Mouse (Mus musculus) adrenal gland (tissue): Measurements from ENCODE around the gene Ttc5.

Experiments
- intact Hi-C: fragments of 180-260 bp; cut with DNase I; formaldehyde crosslinking; loops from one replicate; pipeline ENCODE4 v1.15.1; 2025
- long read RNA-seq, 2 experiments: library from polyadenylated mRNA; unstranded; transcript quantifications; one replicate each; pipeline ENCODE4 v2.0.0; 2020; ENCODE audit warnings: borderline replicate concordance in 1 of 2; ENCODE audit not compliant: insufficient replicate concordance in 1 of 2

Gene Ttc5
- long read RNA-seq, experiment 1, transcript Ttc5-201 (10 exons, 1,842 nt) = major isoform, 42 of 54 reads
- long read RNA-seq, experiment 1, partial matches to known transcripts = 4 of 54 reads
- long read RNA-seq, experiment 1, other reads (novel, unspliced or antisense) = 5 of 54 reads
- long read RNA-seq, experiment 2, transcript Ttc5-201 (10 exons, 1,842 nt) = major isoform, 36 of 47 reads
- long read RNA-seq, experiment 2, partial matches to known transcripts = 1 of 47 reads
- long read RNA-seq, experiment 2, other reads (novel, unspliced or antisense) = 3 of 47 reads

GRCm38 (mm10) chr14:50785251-50785637, at the start of gene Ttc5:
Ttc5 (minus strand) TSS chr14:50785519.
- intact Hi-C loops = no loop called here

- intact Hi-C loops = no loop called here
These were observed 49.1 kb upstream of the Ttc5 start for GRCm38 (mm10) chr14:50834435-50834834.

- intact Hi-C loops = no loop called here
These were observed 48.6 kb upstream of the Ttc5 start for GRCm38 (mm10) chr14:50833964-50834363.

DNA sequence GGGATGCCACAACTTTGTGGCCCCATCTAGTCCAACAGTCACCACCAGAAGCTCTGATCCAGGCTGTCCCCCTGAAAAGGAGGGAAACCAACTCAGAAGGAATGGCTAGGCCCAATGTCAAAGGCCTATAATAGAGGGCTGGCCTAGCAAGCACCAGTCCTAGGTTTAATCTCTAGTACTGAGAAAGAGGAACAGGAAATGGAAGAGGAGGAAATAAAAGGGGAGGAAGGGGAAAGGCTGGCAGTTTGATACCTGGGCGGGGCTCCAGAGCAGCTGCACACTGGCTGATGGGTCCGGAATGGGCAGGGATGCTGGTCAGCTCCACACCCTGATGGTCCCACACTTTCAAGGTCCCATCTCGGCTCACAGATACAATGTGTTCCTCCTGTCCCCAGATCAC, 44.6 kb upstream of the Ttc5 start:
- intact Hi-C loops = no loop called here

DNA sequence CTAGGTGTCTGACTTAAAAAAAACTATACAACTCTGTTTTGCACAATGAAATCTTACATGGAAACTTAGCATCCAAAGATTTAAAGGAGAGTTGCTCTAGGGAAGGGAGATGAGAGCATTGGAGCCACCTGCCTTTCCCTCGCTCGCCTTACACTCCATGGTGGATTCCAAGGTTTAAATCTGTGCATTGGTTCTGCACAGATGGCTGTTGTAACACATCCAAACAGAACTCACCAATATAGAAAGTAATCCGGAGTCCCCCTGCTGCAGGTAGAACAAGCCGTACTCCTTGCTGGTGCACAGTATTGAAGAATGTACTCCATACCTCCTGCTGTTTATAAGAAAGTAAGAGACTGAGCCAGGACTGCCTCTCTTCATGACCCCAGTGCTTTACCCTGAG, 41.3 kb upstream of the Ttc5 start:
- intact Hi-C loops = no loop called here

- intact Hi-C loops = no loop called here
These were observed 38.9 kb upstream of the Ttc5 start for GRCm38 (mm10) chr14:50824219-50824618.

DNA sequence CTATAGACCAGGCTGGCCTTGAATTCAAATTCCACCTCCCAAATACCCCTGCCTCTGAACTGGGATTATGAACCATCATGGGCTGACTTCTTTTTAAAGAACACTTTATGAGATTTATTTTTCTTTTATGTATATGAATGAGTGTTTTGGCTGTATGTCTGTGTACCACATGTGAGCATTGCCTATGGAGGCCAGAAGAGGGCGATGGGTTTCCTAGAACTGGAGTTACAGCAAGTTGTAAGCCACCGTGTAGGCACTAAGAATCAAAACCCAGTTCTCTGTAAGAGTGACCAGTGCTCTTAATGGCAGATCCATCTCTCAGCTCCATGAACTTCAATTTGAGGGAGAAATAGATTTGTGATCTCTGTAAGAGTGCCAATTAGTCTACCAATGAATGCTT, 37.9 kb upstream of the Ttc5 start:
- intact Hi-C loops = no loop called here

GRCm38 (mm10) chr14:50813060-50813459, 27.7 kb upstream of the Ttc5 start:
- intact Hi-C loops = no loop called here

DNA sequence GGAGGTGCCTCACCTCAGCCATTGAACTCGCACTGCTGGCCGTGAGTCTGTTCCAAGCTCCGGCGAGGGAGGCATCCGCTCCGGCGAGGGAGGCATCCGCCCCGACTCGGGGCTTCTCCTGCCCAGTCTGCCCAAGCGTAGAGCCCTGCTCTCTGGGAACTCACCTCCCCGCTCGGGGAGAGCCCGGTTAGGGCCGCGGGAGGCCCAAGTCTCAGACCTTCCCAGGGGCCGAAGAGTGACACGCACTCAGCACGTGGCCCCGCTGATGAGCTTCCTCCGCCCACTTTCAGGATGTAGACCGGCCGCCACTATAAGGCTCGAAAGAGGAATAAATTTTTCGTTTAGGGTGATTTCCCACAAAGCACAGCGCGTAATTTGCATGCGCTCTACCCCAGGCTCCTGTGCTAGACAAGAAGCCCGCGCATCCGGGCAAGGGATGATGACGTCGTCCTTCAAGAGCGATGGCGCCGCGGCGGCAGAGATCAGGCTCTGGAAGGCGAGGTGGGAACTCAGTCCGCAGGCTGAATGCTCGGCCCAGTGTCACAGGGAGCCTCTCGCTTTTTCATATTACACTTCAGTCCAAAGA, 22.3 kb upstream of the Ttc5 start, which contains the start of the genes Ccnb1ip1 and Parp2:
TSS of gene Ccnb1ip1 (minus strand) at position 246 of the 586 bp plus-strand sequence.
TSS of gene Parp2 (plus strand) at position 355 of the 586 bp plus-strand sequence.
- intact Hi-C loops = loop anchor here (5.0 to 10.0 kb wide), 2 partner anchors 117 to 280 kb away; partner anchors contain the start of genes Apex1 and Osgep

- intact Hi-C loops = loop anchor here (5.0 to 10.0 kb wide), 2 partner anchors 118 to 281 kb away; partner anchors contain the start of genes Apex1 and Osgep
These were observed 21.1 kb upstream of the Ttc5 start for GRCm38 (mm10) chr14:50806469-50806868.

DNA sequence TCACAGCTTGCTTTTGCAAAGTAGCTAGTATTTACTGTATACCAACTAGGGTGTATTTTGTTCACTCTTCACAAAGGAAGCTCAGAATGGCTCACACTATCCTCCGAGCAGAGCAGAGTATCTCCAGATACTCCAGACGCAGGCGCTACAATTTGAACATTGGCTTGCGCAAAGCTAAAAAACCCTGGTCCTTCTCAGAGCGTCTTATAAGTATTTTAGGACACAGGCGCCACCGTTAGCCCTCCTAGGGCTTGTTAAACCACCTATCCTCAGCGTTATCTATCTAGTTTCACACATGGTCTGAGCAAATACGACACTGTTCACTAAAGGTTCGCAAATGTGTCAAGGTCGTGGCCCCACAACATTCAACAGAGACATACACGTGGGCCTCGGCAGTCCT, 19.4 kb upstream of the Ttc5 start:
- intact Hi-C loops = loop anchor here (5.0 to 10.0 kb wide), 2 partner anchors 120 to 283 kb away; partner anchors contain the start of genes Apex1 and Osgep

DNA sequence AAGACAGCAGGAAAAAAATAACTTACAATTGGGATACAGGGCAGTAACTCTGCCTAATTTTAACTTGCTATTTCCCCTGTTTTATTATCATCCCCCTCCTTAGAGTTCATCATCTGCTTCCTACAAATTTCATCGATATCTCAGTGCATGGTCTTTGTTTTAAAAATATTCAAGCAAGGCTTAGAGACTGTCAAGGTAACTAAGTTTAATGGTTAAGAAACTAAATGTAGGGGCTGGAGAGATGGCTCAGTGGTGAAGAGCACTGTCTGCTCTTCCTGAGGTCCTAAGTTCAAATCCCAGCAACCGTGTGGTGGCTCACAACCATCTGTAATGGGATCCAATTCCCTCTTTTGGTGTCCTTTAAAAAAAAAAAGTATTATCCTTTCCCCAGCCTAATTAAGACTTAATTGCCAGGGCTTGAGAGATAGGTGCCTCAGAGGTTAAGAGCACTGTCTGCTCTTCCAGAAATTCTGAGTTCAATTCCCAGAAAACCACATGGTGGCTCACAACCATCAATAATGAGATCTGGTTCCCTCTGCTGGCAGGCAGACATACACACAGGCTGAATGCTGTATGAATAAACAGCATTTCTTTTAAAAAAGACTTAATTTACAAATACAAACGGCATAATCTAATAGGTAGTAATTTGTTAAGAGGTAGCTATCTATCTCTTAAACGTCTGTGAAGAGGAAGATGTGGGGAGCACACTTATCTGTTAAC, 17.7 kb upstream of the Ttc5 start:
- intact Hi-C loops = loop anchor here (10.0 kb wide), 1 partner anchor 122 kb away; the partner anchor contains the start of genes Apex1 and Osgep

DNA sequence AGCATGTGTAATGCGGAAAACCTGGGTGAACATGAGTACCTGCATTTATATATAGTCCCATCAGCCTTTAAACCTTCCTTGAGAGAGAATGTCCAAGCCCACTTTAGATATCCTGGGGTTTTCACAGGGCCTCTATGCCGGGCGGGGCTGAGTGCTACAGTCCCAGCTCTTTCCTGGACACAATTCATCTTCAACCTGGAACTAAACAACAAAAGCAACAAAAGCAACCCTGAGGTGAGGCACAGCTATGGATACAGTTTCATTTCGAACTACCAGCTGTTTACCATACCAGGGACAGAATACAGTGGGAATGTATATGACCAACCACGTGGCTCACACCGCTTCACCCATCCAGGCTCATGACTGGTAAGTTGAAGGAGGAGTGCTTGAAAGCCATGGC, 17.1 kb upstream of the Ttc5 start:
- intact Hi-C loops = loop anchor here (10.0 kb wide), 1 partner anchor 122 kb away; the partner anchor contains the start of genes Apex1 and Osgep

DNA sequence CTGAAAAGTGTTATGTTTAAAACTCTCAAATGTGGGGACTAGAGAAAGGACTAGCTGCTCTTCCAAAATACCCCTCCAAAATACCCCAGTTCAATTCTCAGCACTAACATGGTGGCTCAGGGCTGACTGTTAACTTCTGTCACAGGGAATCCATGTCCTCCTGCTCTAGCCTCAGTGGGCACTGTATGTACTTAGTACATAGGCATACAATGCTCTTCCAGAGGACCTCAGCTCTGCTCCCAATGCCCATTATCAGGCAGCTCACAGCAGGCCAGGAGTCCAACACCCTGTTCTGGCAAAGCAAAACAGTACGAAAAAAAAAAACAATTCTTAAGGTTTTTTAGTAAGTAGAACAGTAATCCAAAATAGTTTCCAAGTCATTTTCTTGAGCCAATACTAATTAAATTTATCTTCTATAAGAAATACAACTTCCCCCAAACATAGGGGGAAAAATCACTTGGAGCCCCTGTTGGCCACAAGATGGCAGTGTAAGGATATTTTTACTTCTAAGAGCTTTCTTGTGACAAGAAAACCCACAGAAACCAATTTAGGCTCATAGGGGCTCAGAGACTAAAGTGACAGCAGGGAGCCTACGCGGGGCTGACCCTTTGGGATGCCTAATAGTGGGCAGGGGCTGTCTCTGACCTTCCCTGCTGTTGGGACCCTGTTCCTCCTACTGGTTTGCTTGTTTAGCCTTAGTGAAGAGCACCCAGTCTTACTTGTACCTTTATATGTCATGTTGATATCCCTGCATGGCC, 14.4 kb upstream of the Ttc5 start:
- intact Hi-C loops = loop anchor here (2.0 to 10.0 kb wide), 2 partner anchors 125 to 263 kb away; partner anchors contain the start of genes Apex1 and Osgep

DNA sequence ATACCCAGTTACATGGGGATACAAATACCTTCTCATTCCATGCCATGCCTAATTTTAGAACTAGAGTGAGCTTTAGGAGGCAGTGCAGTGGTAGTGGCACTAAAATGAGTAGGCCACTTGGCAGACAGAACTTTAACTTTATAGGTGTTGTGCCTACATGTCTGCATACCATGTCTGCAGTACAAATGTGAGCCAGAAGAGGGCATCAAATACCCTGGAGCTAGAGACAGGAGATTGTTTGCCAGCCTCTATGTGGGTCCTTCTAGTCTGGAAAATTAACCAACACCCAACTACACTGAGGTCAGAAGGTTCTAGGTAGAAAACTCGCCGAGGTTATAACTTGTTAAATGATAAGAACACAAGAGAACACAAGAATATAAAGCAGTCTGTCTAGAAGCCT, 13.2 kb upstream of the Ttc5 start:
- intact Hi-C loops = no loop called here

GRCm38 (mm10) chr14:50796464-50796863, 11.1 kb upstream of the Ttc5 start:
- intact Hi-C loops = no loop called here

- intact Hi-C loops = no loop called here
These were observed 10.6 kb upstream of the Ttc5 start for GRCm38 (mm10) chr14:50795965-50796364.

- intact Hi-C loops = no loop called here
These were observed 10.1 kb upstream of the Ttc5 start for GRCm38 (mm10) chr14:50795261-50795935.

DNA sequence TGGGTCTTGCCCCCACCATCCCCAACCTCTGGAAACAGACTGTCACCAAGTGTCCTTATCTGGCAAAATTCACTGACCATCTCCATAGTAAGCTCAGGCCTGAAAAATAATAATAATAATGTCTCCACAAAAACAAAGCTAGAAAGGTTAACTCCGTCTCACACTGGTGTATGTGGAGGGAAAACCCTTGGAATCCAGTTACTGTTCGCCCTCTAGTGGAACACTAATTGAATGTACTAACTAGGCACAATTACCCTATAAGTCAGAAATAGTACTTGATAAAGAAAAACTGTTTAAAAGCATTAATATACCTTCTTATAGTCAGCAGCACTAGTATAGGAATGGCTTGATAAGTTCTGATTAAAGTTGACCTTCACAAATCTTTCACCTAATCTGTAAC, 2.8 kb upstream of the Ttc5 start:
- intact Hi-C loops = no loop called here
